Mouse (Mus musculus): ENCODE data around the gene Atxn2. TPM values are rescaled to one million over a fixed set of nuclear protein-coding genes. Genes with fewer than 3 reads are reported as not detected.

Gene Atxn2
- polyA plus RNA-seq, 1 experiment: 60.6 TPM

DNA sequence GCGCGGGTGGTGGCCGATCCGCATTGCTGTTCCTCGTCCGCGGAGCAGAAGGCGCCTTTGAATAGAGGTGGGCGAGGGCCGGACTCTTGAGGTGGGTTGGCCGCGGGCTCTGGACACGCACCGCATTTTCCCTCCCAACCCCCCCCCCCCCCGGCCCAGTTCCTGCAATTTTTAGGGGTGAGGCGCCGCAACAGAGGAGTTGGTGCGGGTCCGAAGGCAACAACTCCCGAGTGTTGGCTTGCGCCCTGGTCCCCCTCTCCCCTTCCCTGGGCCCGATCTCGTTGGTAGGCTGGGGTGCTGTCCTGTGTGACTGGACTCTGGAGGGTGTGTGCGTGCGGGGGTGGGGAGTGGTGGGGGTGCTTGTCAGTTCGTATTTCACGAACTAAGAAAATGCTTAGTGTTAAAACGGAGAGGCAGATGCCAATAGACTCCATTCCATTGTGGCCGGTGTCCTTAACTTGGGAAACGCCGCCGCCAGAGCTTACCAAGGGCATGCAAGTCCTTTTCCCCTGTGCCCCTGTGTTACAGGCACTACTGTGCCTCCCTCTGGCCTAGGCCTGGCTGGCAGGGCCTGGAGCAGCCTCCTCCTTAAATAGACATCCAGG, 1.9 kb downstream of the Atxn2 start:
- Histone ChIP-seq H3K4me3 (replicated peaks; ENCODE audit: control insufficient read depth, low read depth, low read length) (peak overlapping the region; percentile 79), H3K27ac (ENCODE audit: control insufficient read depth, insufficient read depth, low read depth, low read length, poor library complexity) (no peak overlapping the region; the same call in 1 of the 2 replicates), H3K4me1 (ENCODE audit: control insufficient read depth, insufficient read depth, low read length) (no peaks in the 10 kb centered on the region)
- TF ChIP-seq POLR2A (IDR thresholded peaks at IDR 0.05; ENCODE audit: borderline replicate concordance, control insufficient read depth, low read depth, low read length) (no peak), CTCF (IDR thresholded peaks at IDR 0.05; ENCODE audit: control insufficient read depth, insufficient read depth, low read length) (no peak)
- WGBS: 5% methylated on average over 31 of the region's 32 CpGs

DNA sequence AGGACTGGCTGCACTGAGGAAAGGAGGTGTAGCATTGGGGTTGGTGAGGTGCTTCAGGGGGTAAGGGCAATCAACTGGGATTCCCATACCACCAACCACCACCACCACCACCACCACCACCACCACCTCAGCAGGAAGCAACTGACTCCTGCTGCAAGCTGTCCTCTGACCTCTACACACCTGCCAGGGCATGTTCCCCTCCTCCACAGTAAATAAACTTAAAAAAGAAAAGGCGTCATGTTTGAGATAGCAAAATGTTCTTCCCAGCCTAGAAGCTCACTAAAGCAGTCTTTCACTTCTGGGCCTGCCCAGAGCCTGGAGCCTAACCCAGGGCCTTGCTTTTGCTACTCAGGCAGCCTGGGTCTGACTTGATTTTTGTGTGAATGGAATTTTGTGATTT, 3.2 kb downstream of the Atxn2 start:
- 92% methylated on average over 1 of the region's 1 CpGs for WGBS
- TF ChIP-seq CTCF (IDR thresholded peaks at IDR 0.05; ENCODE audit: control insufficient read depth, insufficient read depth, low read length) (no peak), POLR2A (IDR thresholded peaks at IDR 0.05; ENCODE audit: borderline replicate concordance, control insufficient read depth, low read depth, low read length) (no peak)
- no peak overlapping the region for H3K27ac ChIP-seq (ENCODE audit: control insufficient read depth, insufficient read depth, low read depth, low read length, poor library complexity)
- no peak overlapping the region for H3K4me3 ChIP-seq (replicated peaks; ENCODE audit: control insufficient read depth, low read depth, low read length)
- H3K4me1 ChIP-seq (ENCODE audit: control insufficient read depth, insufficient read depth, low read length): no peaks in the 10 kb centered on the region

DNA sequence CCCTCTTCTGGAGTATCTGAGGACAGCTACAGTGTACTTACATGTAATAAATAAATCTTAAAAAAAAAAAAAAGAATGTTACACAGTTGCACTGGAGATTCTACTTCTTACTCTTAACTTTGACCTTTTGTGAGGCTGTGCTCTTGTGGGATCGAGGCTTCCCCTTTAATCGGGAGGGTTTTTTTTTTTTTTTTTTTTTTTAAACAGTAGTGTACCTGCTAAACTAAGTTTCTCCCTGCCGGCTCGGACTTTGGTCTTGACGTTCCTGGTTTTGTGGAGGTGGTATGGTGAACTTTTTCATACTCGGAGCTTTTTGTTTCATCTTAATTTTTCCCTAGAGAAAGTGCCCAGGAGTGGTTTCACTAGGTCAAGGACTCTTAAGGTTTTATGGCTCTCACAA, 3.8 kb downstream of the Atxn2 start:
- Histone ChIP-seq H3K4me1 (ENCODE audit: control insufficient read depth, insufficient read depth, low read length) (no peaks in the 10 kb centered on the region), H3K4me3 (replicated peaks; ENCODE audit: control insufficient read depth, low read depth, low read length) (no peak overlapping the region), H3K27ac (ENCODE audit: control insufficient read depth, insufficient read depth, low read depth, low read length, poor library complexity) (no peak overlapping the region)
- WGBS: 64% methylated on average over 6 of the region's 6 CpGs
- TF ChIP-seq CTCF (IDR thresholded peaks at IDR 0.05; ENCODE audit: control insufficient read depth, insufficient read depth, low read length) (no peak), POLR2A (IDR thresholded peaks at IDR 0.05; ENCODE audit: borderline replicate concordance, control insufficient read depth, low read depth, low read length) (no peak)

DNA sequence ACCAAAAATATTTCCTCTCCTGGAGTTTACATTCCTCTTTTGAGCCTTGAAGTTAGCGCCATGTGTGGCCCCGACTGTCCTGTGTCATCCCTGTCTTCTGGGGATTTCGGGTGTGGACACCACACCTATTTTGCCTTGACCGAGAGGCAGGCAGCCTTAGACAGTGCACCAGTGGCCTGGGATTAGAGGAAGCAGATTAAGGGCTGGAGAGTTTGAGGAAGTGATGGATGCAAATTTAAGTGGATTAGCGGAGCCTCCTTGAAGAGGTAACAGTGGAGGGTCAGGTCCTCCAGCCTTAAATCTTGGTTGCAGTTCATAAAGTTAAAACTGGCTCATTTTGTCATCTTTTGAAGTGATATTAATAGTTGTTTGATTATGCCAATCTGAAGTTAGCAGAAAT, 7.3 kb downstream of the Atxn2 start:
- no peaks in the 10 kb centered on the region; the same call in 1 of the 2 replicates for H3K4me1 ChIP-seq (ENCODE audit: control insufficient read depth, insufficient read depth, low read length)
- TF ChIP-seq CTCF (IDR thresholded peaks at IDR 0.05; ENCODE audit: control insufficient read depth, insufficient read depth, low read length) (no peak), POLR2A (IDR thresholded peaks at IDR 0.05; ENCODE audit: borderline replicate concordance, control insufficient read depth, low read depth, low read length) (no peak)
- no peak overlapping the region for H3K4me3 ChIP-seq (replicated peaks; ENCODE audit: control insufficient read depth, low read depth, low read length)
- H3K27ac ChIP-seq (ENCODE audit: control insufficient read depth, insufficient read depth, low read depth, low read length, poor library complexity): no peak overlapping the region
- WGBS: 74% methylated on average over 5 of the region's 5 CpGs

DNA sequence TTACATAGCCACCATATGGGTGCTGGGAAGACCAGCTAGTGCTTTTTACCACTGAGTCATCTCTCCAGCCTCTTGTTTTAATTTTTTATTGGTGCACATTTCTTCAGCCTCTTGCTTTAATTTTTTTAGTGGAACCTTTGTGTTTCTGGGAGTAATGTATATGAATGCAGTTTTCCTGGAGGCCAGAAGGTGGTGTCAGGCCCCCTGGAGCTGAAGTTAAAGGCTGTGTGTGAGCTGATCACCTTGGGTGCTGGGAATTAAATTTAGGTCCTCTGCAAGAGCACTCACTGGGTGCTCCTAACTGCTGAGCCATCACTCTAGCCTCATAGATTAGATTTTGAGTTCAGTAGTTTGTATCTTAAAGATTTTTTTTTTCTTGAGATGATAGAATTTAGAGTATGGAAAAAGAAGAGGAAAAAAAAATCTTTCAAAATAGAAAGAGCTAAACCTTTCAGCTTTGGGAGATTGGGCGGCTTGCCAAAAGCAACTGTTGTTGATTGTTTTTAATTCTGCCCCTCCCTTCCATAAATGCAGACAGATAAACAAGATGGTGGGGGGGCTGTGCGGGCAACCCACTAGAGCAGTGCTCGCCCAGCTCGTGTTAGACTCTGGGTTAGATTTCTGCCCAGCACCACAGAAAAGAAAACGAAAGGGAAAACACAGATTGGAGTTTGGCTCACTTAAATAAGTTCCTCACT, 9.9 kb downstream of the Atxn2 start:
- Histone ChIP-seq H3K27ac (ENCODE audit: control insufficient read depth, insufficient read depth, low read depth, low read length, poor library complexity) (no peak overlapping the region), H3K4me3 (replicated peaks; ENCODE audit: control insufficient read depth, low read depth, low read length) (no peak overlapping the region), H3K4me1 (ENCODE audit: control insufficient read depth, insufficient read depth, low read length) (no peaks in the 10 kb centered on the region; the same call in none of the 2 replicates)
- TF ChIP-seq POLR2A (IDR thresholded peaks at IDR 0.05; ENCODE audit: borderline replicate concordance, control insufficient read depth, low read depth, low read length) (no peak), CTCF (IDR thresholded peaks at IDR 0.05; ENCODE audit: control insufficient read depth, insufficient read depth, low read length) (peak; percentile 27; the same call in 1 of the 2 replicates)
- 74% methylated on average over 5 of the region's 5 CpGs for WGBS

DNA sequence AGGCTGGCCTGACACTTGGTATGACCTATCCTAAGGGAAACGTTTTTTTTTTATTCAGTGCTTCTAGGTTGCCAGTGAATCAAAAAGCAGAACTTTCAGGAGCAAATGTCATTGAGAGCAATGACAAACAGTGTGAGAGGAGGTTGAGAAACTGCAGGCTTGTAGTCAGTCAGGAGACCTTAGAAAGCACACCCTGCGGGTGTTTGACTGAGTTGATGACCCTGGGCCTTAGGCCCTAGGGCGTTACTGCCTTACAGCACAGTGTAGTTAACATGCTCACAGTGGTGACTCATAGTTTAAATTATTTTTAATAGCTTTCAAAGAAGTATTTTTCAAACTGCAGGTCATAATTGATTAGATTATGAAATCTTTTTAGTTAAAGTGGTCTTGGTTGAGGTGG, 10.7 kb downstream of the Atxn2 start:
- no peak for TF ChIP-seq CTCF (IDR thresholded peaks at IDR 0.05; ENCODE audit: control insufficient read depth, insufficient read depth, low read length)
- TF ChIP-seq POLR2A (IDR thresholded peaks at IDR 0.05; ENCODE audit: borderline replicate concordance, control insufficient read depth, low read depth, low read length): no peak
- Histone ChIP-seq H3K27ac (ENCODE audit: control insufficient read depth, insufficient read depth, low read depth, low read length, poor library complexity) (no peak overlapping the region), H3K4me3 (replicated peaks; ENCODE audit: control insufficient read depth, low read depth, low read length) (no peak overlapping the region), H3K4me1 (ENCODE audit: control insufficient read depth, insufficient read depth, low read length) (no peaks in the 10 kb centered on the region; the same call in none of the 2 replicates)
- WGBS: 32% methylated on average over 3 of the region's 3 CpGs

DNA sequence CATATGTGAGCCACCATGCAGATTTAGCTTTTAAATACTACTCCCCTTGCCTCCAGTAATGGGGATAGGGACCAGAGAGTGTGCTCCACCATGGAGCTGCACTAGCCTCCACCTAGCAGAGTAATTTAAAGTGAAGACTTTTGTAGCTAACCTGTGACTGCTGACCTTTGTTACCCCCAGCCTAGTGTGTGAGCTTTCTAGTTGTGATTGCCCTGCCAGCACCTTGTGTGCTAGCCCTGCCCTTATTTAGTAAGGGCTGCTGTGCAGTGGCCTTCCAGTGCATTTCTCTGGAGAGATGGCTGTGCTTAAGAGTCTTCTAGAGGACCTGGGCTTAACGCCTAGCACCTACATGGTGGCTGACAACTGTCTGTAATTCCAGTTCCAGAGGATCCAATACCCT, 13.5 kb downstream of the Atxn2 start:
- no peak overlapping the region for H3K4me3 ChIP-seq (replicated peaks; ENCODE audit: control insufficient read depth, low read depth, low read length)
- 75% methylated on average over 1 of the region's 1 CpGs for WGBS
- no peak for TF ChIP-seq POLR2A (IDR thresholded peaks at IDR 0.05; ENCODE audit: borderline replicate concordance, control insufficient read depth, low read depth, low read length)
- TF ChIP-seq CTCF (IDR thresholded peaks at IDR 0.05; ENCODE audit: control insufficient read depth, insufficient read depth, low read length): no peak
- H3K27ac ChIP-seq (ENCODE audit: control insufficient read depth, insufficient read depth, low read depth, low read length, poor library complexity): no peak overlapping the region
- H3K4me1 ChIP-seq (ENCODE audit: control insufficient read depth, insufficient read depth, low read length): no peaks in the 10 kb centered on the region; the same call in none of the 2 replicates

DNA sequence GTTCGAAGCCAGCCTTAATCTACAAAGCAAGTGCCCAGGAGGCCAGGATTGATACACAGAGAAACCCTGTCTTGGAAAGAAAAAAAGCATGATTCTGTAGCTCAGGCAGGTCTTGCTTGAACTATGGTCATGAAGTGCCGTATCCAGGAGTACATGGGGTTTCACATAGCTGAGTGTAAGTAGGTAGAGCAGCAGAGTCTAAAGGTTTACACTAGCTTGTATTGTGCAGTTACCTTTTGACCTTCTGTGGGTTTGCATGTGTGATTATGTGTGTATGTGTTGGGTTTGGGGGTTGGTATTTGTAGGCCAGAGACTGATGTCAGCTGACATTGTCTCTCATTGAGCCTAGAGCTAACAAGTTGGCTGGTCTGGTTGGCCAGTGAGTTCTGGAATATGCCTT, 18.9 kb downstream of the Atxn2 start:
- no peak overlapping the region for H3K4me3 ChIP-seq (replicated peaks; ENCODE audit: control insufficient read depth, low read depth, low read length)
- H3K27ac ChIP-seq (ENCODE audit: control insufficient read depth, insufficient read depth, low read depth, low read length, poor library complexity): no peak overlapping the region
- no peak for TF ChIP-seq CTCF (IDR thresholded peaks at IDR 0.05; ENCODE audit: control insufficient read depth, insufficient read depth, low read length)
- no peak for TF ChIP-seq POLR2A (IDR thresholded peaks at IDR 0.05; ENCODE audit: borderline replicate concordance, control insufficient read depth, low read depth, low read length)
- H3K4me1 ChIP-seq (ENCODE audit: control insufficient read depth, insufficient read depth, low read length): no peaks in the 10 kb centered on the region
- 91% methylated on average over 2 of the region's 2 CpGs for WGBS
